Mouse (Mus musculus): ENCODE measurements at regions not wholly inside any gene's neighbourhood (a gene's known extent, or its start where the extent isn't known, plus 50 kb on each side); places are given as distances from the start of the nearest gene placed in this dataset.

DNA sequence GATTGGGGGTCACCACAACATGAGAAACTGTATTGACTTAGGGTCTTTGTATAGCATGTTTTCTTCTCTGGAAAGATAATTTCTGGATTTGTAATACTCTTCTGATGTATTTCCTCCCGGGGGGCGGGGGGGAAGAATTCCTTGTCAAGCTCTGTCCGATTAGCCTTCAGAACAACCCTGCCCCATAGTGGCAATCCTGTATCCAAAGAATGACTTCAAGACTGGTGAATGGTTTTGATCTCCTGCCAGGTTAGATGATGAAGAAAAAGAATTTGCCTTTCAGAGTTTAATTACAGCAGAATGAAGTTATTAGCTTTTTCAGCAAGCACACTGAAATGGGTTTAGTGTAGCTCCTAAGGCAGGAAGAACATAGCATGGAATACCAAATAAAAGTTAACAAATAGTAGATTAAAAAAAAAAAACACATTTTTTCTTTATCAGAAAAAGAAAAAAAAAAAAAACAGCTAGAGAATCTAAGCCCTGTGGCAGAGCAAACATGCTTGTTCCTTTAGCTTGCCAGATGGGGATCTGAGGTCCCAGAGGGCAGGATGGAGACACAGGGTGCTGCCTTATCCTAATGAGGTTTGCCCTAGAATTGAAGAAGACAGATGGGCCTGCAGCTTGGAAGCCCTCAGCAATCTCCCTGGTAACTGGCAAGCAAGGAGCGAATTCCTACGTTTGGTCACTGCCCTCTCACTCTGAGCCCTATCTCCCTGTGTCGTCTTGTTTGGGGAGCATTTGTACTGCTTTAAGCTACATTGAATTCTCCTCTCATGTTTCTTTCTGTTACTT is 280.9 kb upstream of the Gm9972 start:
- ATAC-seq (ENCODE audit: insufficient read depth, low FRiP score, low TSS enrichment) (no peak), DNase-seq (ENCODE audit: low spot score) (no peak)
- H3K4me1 ChIP-seq (ENCODE audit: control insufficient read depth, insufficient read depth, low read length) = no peaks in the 10 kb centered on the region
- no peak overlapping the region for H3K27ac ChIP-seq (ENCODE audit: low read depth, low read length)
- H3K27me3 ChIP-seq (ENCODE audit: control insufficient read depth, insufficient read depth, low read length) = no peaks in the 10 kb centered on the region
- no peaks in the 10 kb centered on the region for H3K9me3 ChIP-seq (ENCODE audit: control insufficient read depth, low read length)
- H3K4me2 ChIP-seq (ENCODE audit: low read depth) = no peak overlapping the region
- H3K36me3 ChIP-seq (ENCODE audit: control insufficient read depth, insufficient read depth, low read length) = no peaks in the 10 kb centered on the region
- H3K4me3 ChIP-seq (ENCODE audit: low read depth, low read length) = no peak overlapping the region
- WGBS = 71% methylated on average over 6 of the region's 6 CpGs
- H3K9ac ChIP-seq (ENCODE audit: low read length) = no peak overlapping the region

DNA sequence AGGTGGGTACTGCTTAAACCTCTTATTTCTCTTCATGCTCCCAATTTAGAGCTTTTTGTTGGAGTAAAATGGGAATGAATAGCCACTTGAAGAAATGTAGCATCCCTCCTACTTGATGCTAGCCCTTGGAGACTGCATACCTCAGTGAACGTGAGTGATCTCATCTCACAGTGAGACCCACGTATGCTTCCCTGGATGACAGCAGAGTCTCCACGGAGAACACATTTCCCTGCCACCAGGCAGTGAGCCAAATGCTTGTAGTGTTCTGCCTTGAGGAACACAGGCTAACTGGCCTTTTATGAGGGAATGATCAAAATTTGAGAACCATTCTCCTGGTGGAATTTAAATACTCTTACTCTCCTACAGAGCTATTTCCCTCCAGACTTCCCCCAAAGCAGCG is 280.1 kb upstream of the Gm9972 start:
- ATAC-seq (ENCODE audit: insufficient read depth, low FRiP score, low TSS enrichment) (no peak), DNase-seq (ENCODE audit: low spot score) (no peak)
- no peak overlapping the region for H3K4me2 ChIP-seq (ENCODE audit: low read depth)
- H3K4me3 ChIP-seq (ENCODE audit: low read depth, low read length) = no peak overlapping the region
- no peaks in the 10 kb centered on the region for H3K9me3 ChIP-seq (ENCODE audit: control insufficient read depth, low read length)
- no peaks in the 10 kb centered on the region for H3K36me3 ChIP-seq (ENCODE audit: control insufficient read depth, insufficient read depth, low read length)
- no peaks in the 10 kb centered on the region for H3K27me3 ChIP-seq (ENCODE audit: control insufficient read depth, insufficient read depth, low read length)
- no peaks in the 10 kb centered on the region for H3K4me1 ChIP-seq (ENCODE audit: control insufficient read depth, insufficient read depth, low read length)
- no peak overlapping the region for H3K27ac ChIP-seq (ENCODE audit: low read depth, low read length)
- no peak overlapping the region for H3K9ac ChIP-seq (ENCODE audit: low read length)
- WGBS = 66% methylated on average over 4 of the region's 4 CpGs

DNA sequence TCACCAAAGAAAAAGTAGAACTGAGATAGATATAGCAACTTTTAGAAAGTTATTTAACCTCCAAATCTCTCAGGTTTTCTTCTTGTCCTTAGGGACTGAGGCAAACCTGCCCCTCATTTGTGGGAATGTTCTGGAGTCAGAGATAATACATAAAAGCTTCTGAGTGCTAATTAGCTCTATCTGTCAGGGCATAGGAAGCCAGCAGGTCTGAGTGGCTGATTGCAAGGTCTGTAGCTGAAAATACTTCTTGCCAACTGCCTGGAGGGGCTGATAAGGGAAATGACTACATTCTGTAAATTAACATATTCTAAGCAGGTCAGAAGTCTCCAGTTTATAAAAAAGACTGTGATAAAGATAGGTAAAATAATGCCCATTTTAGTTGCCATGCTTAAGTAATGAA is 270.3 kb upstream of the Gm9972 start:
- no peaks in the 10 kb centered on the region for H3K36me3 ChIP-seq (ENCODE audit: control insufficient read depth, insufficient read depth, low read length)
- no peak overlapping the region for H3K9ac ChIP-seq (ENCODE audit: low read length)
- no peak for ATAC-seq (ENCODE audit: insufficient read depth, low FRiP score, low TSS enrichment)
- no peak for DNase-seq (ENCODE audit: low spot score)
- no peak overlapping the region for H3K4me2 ChIP-seq (ENCODE audit: low read depth)
- no peaks in the 10 kb centered on the region for H3K4me1 ChIP-seq (ENCODE audit: control insufficient read depth, insufficient read depth, low read length)
- H3K27ac ChIP-seq (ENCODE audit: low read depth, low read length) = no peak overlapping the region
- no peak overlapping the region for H3K4me3 ChIP-seq (ENCODE audit: low read depth, low read length)
- no peaks in the 10 kb centered on the region for H3K9me3 ChIP-seq (ENCODE audit: control insufficient read depth, low read length)
- H3K27me3 ChIP-seq (ENCODE audit: control insufficient read depth, insufficient read depth, low read length) = no peaks in the 10 kb centered on the region

DNA sequence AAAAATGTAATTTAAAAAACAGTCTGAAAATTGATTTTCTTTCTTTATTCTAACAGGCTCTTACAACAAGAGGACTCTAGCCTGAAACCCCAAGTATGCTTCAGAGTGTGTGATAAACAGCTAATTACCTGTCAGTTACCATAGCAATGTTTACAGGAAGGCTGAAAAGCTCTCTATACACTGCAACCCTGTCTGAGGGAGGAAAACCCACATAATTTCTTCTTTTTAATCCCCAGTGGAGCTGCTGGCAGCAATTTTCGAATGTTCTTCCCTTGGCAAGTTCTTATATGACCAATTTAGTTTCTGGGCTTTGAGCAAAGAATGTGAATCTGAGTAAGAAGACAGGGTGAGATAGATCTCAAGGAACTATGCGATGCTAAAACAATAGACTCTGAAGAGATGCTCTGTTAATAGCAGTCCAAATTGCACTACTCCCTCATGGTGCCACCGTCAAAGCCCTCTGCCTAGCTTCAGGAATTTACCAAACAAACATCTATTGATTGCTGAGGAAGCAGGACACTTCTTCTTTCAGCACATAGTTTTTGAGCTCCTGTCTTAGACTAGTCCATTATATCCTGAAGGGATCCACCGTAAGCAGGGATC is 260.4 kb upstream of the Gm9972 start:
- DNase-seq (ENCODE audit: low spot score) (no peak), ATAC-seq (ENCODE audit: insufficient read depth, low FRiP score, low TSS enrichment) (no peak)
- Histone ChIP-seq H3K27ac (ENCODE audit: low read depth, low read length) (no peak overlapping the region), H3K4me1 (ENCODE audit: control insufficient read depth, insufficient read depth, low read length) (no peaks in the 10 kb centered on the region), H3K4me3 (ENCODE audit: low read depth, low read length) (no peak overlapping the region), H3K9ac (ENCODE audit: low read length) (no peak overlapping the region), H3K36me3 (ENCODE audit: control insufficient read depth, insufficient read depth, low read length) (no peaks in the 10 kb centered on the region), H3K4me2 (ENCODE audit: low read depth) (no peak overlapping the region), H3K27me3 (ENCODE audit: control insufficient read depth, insufficient read depth, low read length) (no peaks in the 10 kb centered on the region), H3K9me3 (ENCODE audit: control insufficient read depth, low read length) (no peaks in the 10 kb centered on the region)
- WGBS = 54% methylated on average over 4 of the region's 4 CpGs

DNA sequence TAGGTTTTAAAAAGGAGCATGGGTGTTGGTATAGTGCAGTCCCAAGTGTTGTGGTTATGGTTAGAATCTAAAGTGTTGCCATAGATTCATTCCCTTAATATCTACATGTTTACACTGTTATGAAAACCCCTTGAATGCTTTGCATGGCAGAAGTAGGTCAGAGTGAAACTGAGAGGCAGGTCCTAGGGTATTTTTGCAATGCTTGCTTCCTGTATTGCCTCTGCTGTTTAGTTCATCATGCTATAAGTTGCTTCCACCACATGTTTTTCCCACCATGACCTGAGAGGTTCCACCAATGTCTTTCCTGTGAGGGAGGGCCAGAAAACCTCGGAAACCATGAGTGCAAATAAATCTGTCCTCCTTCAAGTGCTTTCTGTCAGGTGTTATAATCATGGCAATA is 224.1 kb upstream of the Gm9972 start:
- ATAC-seq (ENCODE audit: insufficient read depth, low FRiP score, low TSS enrichment) (no peak), DNase-seq (ENCODE audit: low spot score) (no peak)
- no peak overlapping the region for H3K9ac ChIP-seq (ENCODE audit: low read length)
- H3K9me3 ChIP-seq (ENCODE audit: control insufficient read depth, low read length) = no peaks in the 10 kb centered on the region
- no peaks in the 10 kb centered on the region for H3K4me1 ChIP-seq (ENCODE audit: control insufficient read depth, insufficient read depth, low read length)
- H3K27me3 ChIP-seq (ENCODE audit: control insufficient read depth, insufficient read depth, low read length) = no peaks in the 10 kb centered on the region
- no peak overlapping the region for H3K4me3 ChIP-seq (ENCODE audit: low read depth, low read length)
- no peak overlapping the region for H3K4me2 ChIP-seq (ENCODE audit: low read depth)
- 80% methylated on average over 1 of the region's 1 CpGs for WGBS
- no peaks in the 10 kb centered on the region for H3K36me3 ChIP-seq (ENCODE audit: control insufficient read depth, insufficient read depth, low read length)
- H3K27ac ChIP-seq (ENCODE audit: low read depth, low read length) = no peak overlapping the region

DNA sequence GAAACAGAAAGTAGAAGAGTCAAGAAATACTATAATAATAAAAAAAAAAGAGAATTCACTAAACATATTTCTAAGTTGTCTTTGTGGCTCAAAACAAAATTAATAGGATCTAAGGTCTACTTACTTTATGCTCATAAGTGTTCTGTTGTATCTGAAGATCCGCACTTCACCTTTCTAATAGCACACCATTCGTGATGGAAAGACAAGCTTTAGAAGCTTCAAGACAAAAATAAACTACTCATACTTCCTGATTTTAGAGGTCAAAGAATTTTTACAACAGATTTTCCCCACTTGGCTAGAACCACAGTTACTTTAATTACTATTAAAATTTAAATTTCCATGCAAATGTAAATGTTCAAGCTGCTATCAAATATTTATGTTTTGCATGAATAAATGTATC is 219.8 kb upstream of the Gm9972 start:
- no peak for ATAC-seq (ENCODE audit: insufficient read depth, low FRiP score, low TSS enrichment)
- DNase-seq (ENCODE audit: low spot score) = no peak
- no peak overlapping the region for H3K27ac ChIP-seq (ENCODE audit: low read depth, low read length)
- no peak overlapping the region for H3K9ac ChIP-seq (ENCODE audit: low read length)
- no peaks in the 10 kb centered on the region for H3K9me3 ChIP-seq (ENCODE audit: control insufficient read depth, low read length)
- no peaks in the 10 kb centered on the region for H3K27me3 ChIP-seq (ENCODE audit: control insufficient read depth, insufficient read depth, low read length)
- H3K4me1 ChIP-seq (ENCODE audit: control insufficient read depth, insufficient read depth, low read length) = no peaks in the 10 kb centered on the region
- H3K4me3 ChIP-seq (ENCODE audit: low read depth, low read length) = no peak overlapping the region
- H3K4me2 ChIP-seq (ENCODE audit: low read depth) = no peak overlapping the region
- H3K36me3 ChIP-seq (ENCODE audit: control insufficient read depth, insufficient read depth, low read length) = no peaks in the 10 kb centered on the region
- 89% methylated on average over 2 of the region's 2 CpGs for WGBS

DNA sequence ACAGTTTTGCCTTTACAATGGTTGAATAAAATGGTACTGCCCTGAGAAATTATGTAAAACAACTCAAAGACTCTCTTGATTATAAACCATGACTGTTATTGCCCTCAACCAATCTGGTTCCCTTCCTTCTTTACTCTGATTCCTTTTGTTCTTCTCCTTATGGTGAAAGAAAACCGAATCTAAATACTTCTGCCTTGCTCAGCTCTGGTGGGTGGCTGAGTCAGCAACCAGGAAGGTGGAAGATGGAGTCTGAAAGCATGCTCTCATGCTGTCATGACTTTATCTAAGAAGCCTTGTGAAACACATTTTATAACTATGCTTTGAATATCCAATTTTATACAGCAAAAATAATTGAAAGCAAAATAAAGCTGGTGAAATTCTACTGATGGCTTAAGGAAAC is 212.7 kb upstream of the Gm9972 start:
- Histone ChIP-seq H3K4me3 (ENCODE audit: low read depth, low read length) (no peak overlapping the region), H3K9ac (ENCODE audit: low read length) (no peak overlapping the region), H3K4me1 (ENCODE audit: control insufficient read depth, insufficient read depth, low read length) (no peaks in the 10 kb centered on the region), H3K36me3 (ENCODE audit: control insufficient read depth, insufficient read depth, low read length) (no peaks in the 10 kb centered on the region), H3K4me2 (ENCODE audit: low read depth) (no peak overlapping the region), H3K27ac (ENCODE audit: low read depth, low read length) (no peak overlapping the region), H3K27me3 (ENCODE audit: control insufficient read depth, insufficient read depth, low read length) (no peaks in the 10 kb centered on the region), H3K9me3 (ENCODE audit: control insufficient read depth, low read length) (no peaks in the 10 kb centered on the region)
- DNase-seq (ENCODE audit: low spot score) (no peak), ATAC-seq (ENCODE audit: insufficient read depth, low FRiP score, low TSS enrichment) (no peak)
- WGBS = 69% methylated on average over 1 of the region's 1 CpGs

DNA sequence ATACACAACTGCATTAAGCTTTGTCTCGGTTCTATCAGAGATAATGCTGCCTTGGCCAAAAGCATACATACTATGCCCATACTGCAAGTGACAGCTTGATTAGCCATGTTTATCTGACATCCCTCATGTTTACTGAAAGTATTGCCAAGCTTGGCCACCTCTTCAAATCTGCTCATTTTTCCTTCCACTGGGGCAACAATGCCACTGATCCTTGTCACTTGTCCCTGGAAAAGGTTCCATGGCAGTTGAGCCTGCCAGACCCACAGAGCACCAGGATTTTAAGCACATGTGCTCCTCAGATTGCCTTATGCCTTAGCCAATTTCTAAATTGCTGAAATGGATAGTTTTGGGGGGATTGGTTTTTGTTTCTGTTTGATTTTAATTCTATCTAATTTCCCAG is 189.8 kb upstream of the Gm9972 start:
- H3K27me3 ChIP-seq (ENCODE audit: control insufficient read depth, insufficient read depth, low read length) = no peaks in the 10 kb centered on the region
- H3K27ac ChIP-seq (ENCODE audit: low read depth, low read length) = no peak overlapping the region
- no peak overlapping the region for H3K9ac ChIP-seq (ENCODE audit: low read length)
- DNase-seq (ENCODE audit: low spot score) (no peak), ATAC-seq (ENCODE audit: insufficient read depth, low FRiP score, low TSS enrichment) (no peak)
- 97% methylated on average over 1 of the region's 1 CpGs for WGBS
- H3K4me1 ChIP-seq (ENCODE audit: control insufficient read depth, insufficient read depth, low read length) = no peaks in the 10 kb centered on the region
- H3K4me2 ChIP-seq (ENCODE audit: low read depth) = no peak overlapping the region
- no peak overlapping the region for H3K4me3 ChIP-seq (ENCODE audit: low read depth, low read length)
- no peaks in the 10 kb centered on the region for H3K9me3 ChIP-seq (ENCODE audit: control insufficient read depth, low read length)
- no peaks in the 10 kb centered on the region for H3K36me3 ChIP-seq (ENCODE audit: control insufficient read depth, insufficient read depth, low read length)

DNA sequence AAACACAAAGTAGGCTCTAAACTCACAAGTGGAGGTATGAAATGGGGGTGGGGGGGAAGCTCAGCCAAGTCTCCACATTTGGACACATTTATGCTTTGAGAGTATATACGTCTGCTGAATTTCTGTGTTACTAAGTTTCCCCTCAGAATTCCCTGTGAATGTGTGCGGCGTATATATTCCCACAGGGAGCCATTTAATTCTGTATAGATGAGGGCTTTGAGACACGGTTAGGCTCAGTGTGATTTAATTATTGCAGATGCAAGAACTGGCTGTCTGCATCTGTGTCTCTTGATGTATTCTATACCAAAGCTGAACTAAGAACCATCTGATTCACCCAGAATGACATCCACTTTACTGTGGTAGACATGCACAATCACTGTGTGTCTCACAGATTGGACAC is 181.1 kb upstream of the Gm9972 start:
- H3K27me3 ChIP-seq (ENCODE audit: control insufficient read depth, insufficient read depth, low read length) = no peaks in the 10 kb centered on the region
- no peaks in the 10 kb centered on the region for H3K9me3 ChIP-seq (ENCODE audit: control insufficient read depth, low read length)
- ATAC-seq (ENCODE audit: insufficient read depth, low FRiP score, low TSS enrichment) = no peak
- H3K9ac ChIP-seq (ENCODE audit: low read length) = no peak overlapping the region
- no peaks in the 10 kb centered on the region for H3K36me3 ChIP-seq (ENCODE audit: control insufficient read depth, insufficient read depth, low read length)
- H3K4me2 ChIP-seq (ENCODE audit: low read depth) = no peak overlapping the region
- DNase-seq (ENCODE audit: low spot score) = no peak
- H3K4me1 ChIP-seq (ENCODE audit: control insufficient read depth, insufficient read depth, low read length) = no peaks in the 10 kb centered on the region
- 83% methylated on average over 4 of the region's 4 CpGs for WGBS
- no peak overlapping the region for H3K4me3 ChIP-seq (ENCODE audit: low read depth, low read length)
- H3K27ac ChIP-seq (ENCODE audit: low read depth, low read length) = no peak overlapping the region
